Mouse (Mus musculus): ENCODE results near the gene Pdk2. TPM values are rescaled to one million over a fixed set of nuclear protein-coding genes. Genes with fewer than 3 reads are reported as not detected.
A peak's percentile ranks its signal among the peaks of the same experiment; 100 is the strongest.
"Not testable (repeated sequence)": the region's sequence is repeated elsewhere in the genome, so short reads cannot be mapped to it uniquely, and the experiment has no call there.

The Pdk2 gene
- total RNA-seq, 2 experiments from 2014 or later: 5.2 to 21.5 TPM

DNA sequence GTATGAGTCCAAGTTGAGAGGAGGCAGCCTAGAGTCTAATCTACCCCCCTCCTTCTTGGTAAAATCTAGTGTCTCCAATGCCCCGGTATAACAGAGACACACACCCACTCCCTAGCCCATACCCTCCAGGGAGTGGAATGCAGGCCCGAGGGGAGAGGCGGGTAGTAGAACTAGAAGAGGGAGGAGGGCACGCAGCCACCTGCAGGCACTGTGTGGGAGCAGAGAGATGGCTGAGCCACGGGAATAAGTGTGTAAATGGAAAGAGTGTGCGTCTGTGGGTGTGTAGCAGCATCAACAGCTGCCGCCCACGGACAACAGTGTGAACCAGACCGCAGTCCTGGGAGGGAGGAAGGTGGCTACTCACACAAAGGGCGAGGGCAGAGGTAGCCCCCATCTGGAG, 6.3 kb downstream of the Pdk2 start:
- no peak for ATAC-seq (replicated peaks; ENCODE audit: low FRiP score, low TSS enrichment, poor library complexity, severe bottlenecking)

DNA sequence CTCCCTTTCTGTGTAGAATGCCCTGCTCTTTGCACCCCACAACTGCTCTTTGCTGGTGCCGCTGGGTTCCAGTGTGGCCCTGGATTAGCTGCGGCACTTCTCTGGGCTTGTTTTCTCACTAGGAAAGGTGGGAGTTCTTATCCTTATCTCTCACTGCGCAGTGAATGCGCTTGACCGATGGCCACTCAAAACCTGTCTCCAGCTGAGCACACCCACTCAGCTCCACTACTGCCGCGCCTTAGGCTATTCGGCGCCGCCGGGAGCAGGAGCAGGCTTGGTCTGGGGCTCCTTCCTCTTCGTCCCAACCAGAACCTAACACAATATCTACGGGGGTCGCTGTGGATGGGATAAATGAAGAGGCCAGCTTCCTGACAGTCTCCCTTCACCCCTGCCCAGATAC, 7.5 kb downstream of the Pdk2 start:
- ATAC-seq (replicated peaks; ENCODE audit: low FRiP score, low TSS enrichment, poor library complexity, severe bottlenecking): no peak

DNA sequence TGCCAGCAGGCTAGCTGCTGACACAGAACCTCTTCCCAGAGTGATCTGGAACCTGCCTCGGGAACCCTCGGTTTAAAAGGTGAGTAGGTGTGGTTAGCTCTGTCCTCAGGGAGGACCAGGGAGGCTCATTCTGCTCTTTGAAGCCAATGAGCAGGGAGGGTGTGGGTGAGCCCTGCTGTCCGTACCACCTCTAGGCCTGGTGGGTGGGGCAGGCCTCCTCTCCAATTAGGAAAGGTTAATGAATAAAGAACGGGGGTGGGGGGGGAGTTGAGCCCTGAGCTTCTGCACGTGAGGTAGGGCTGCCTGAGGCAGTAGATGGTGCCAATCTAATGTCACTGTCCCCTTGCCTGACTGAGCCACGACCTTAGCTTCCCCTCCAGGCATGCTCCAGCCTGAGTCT, 8.2 kb downstream of the Pdk2 start:
- no peak for ATAC-seq (replicated peaks; ENCODE audit: low FRiP score, low TSS enrichment, poor library complexity, severe bottlenecking)

DNA sequence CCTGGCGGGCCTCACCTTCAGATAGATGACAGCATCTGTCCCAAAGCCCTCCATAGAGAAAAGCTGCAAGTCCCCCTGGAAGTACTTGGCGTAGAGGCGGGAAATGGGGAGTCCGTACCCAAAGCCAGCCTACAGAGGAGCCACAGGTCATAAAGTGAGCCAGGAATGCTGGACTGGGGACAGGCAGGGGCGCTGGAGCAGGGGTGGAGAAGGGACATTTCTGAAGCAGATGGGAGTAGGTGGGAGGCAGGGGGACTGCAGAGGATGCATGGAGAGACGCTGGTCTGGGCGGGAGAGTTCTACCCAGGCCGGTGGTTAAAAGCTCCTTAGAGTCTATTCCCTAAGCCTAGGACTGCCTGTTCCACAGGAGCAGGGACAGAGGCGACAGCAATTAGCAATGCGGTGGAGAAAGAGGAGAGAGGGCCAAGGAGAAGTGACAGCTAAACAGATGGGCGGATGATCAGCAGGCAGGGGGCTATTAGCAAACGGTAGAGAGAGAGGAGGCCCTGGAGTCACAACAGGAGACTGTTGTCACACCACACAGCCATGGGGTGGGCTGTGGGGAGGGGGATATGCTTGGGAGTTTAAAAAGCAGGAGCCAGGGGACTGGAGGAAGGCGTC, 13.2 kb downstream of the Pdk2 start:
- ATAC-seq (replicated peaks; ENCODE audit: low FRiP score, low TSS enrichment, poor library complexity, severe bottlenecking): no peak

GRCm38 (mm10) chr11:95026849-95027248, 14.3 kb downstream of the Pdk2 start:
- ATAC-seq (replicated peaks; ENCODE audit: low FRiP score, low TSS enrichment, poor library complexity, severe bottlenecking): no peak

DNA sequence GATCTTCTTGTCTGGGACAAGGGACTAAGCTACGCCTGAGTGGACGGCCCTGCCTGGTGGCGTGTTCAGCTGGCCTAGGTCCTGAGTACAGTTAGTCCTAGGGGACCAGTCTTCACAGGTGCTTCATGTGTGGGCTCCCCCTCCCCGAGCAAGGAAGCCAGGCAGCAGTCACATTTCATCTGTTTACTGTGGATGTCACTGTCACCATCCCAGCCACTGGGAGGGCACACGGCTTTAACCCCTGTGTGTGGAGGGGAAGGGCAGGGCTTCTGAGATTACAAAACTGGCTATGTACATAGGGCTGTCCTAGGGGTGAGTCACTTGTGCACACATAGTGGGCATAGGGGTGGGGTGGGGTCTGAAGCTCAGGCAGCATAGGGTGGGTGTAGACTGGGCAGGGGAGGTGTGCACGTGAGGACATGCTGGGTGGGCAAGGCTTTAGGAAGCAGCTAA, 15.0 kb downstream of the Pdk2 start:
- no peak for ATAC-seq (replicated peaks; ENCODE audit: low FRiP score, low TSS enrichment, poor library complexity, severe bottlenecking)

DNA sequence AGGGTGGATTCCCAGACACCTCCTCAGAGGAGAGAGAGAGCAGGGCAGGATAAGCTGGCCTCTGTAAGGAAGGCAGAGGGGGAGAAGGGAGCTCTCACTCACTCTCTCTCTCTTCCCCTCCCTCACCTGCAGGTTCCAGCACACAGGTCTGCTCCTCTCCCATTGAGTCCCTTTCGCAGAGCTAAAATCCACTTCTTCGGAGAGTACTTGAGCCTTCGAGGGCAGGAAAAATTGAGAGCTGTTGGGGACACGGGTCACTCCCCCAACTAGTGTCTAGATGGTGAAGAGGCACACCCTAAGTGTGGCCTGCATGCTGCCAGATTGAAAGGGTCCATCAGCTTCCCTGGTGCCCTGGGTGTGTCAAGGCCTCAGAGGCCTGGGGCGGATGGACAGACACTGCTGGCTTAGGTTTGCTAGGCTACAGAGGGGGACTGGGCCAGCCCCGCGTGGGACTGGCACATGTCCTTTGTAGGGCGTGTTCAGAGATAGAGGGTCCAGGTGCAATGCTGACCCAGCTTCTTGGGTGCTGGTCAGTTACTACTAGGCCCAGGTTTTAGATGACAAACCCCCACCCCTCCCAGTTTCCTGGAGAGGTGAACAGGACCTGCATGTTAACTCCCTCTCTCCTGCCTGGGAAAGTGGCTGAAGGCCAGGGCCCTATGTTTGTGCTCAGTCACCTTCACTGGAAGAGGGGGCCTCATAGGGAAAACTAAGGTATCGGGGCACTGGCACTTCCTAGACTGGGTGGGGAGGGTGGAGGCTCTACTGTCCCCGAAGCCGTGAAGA, 15.7 kb downstream of the Pdk2 start:
- ATAC-seq (replicated peaks; ENCODE audit: low FRiP score, low TSS enrichment, poor library complexity, severe bottlenecking): no peak

DNA sequence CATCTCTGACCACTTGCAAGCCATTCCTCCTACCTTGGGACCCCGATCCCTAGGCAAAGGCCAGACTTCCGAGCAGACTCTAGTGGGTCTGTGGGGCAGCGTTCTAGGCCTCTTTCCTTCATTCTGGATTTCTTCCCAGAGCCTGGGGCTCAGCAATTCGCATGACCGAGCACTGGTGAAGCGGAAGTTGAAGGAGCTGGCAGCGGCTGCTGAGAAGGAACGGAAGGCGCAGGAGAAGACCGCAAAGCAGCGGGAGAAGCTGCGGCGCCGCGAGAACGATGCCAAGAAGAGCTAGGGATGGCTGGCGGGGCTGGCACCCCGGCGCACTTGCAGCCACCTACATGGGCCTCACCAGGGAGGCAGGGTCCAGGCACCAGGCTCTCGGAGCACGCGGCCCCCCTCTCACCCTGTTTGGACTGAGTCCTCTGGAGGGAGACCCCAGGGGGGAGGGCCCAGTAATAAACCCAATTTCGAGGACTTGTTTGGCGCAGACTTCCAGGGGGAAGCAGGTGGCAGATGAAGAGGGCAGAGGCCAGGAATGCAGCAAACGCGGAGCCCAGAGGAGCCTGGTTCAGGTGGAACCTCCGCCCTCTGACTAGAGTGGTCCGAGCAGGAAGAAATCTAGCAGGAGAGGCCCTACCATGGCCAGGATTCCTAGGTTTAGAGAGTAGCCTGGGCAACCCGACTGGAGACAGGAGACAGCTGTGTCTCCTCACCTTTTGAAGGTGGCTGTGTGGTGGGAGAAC, 16.5 kb downstream of the Pdk2 start:
- ATAC-seq (replicated peaks; ENCODE audit: low FRiP score, low TSS enrichment, poor library complexity, severe bottlenecking): no peak

DNA sequence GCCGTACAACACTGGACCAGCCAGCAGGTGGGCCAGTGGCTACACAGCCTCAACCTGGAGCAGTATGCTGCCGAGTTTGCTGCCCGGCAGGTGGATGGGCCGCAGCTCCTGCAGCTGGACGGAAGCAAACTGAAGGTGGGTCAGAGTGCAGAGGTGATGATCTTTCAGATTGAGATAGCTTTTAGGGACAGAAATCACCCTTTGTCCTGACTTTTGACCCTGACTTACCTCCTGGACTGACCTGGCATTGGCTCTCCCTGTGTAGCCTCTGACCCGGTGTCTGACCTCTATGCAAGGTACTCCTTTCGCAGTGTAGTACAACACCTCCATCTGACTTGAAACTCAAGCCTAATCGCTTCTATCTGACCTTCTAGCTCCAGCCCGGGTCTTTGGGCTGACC, 17.7 kb downstream of the Pdk2 start:
- ATAC-seq (replicated peaks; ENCODE audit: low FRiP score, low TSS enrichment, poor library complexity, severe bottlenecking): no peak

DNA sequence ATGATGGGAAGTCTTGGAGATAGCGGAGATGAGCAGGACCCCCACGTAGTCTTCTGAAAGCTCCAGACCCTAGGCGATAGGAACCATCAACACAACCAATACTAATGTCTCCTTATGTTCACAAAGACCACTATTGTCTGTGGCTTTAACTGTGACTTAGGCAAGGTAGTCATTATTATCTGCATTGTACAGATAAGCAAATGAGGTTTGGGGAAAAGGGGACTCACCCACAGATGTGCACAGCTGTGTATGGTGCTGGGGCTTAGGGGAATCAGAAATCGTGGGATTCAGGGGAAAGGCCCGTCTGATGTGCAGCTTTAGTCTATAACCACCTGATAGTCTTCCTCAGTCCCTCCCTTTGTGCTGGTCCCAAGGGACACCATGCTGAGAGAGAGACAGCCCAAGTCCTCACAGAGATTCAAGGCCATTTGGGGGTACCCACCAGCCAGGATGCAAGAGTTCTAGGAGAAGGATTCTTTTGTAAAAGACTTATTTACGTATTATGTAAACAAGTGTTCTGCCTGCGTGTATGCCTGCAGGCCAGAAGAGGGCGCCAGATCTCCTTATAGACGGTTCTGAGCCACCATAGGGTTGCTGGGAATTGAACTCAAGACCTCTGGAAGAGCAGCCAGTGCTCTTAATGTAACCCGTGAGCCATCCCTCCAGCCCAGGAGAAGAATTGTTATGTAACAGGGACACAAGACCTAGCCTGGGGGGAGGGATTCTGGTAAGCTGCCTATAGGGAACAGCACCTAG, 18.7 kb downstream of the Pdk2 start:
- ATAC-seq (replicated peaks; ENCODE audit: low FRiP score, low TSS enrichment, poor library complexity, severe bottlenecking): no peak

DNA sequence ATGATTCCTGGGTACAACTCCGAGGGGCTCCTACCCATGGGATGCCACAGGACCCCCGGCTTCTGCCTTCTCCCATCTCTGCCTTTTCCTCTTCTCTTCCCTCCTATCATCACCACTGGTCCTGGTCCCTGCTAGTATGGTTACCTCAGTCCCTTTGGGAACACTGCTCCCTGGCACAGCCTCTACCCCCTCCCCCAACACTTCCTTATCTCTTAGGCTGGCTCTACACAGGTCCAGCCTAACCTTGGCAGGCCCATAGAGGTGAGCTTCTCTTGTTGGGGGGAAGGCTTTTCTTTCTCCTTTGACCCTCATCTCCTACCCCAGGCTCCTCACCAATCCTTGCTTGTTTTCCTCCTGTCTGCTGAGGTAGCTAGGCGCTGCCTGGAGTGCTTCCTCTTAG, 25.7 kb downstream of the Pdk2 start:
- ATAC-seq (replicated peaks; ENCODE audit: low FRiP score, low TSS enrichment, poor library complexity, severe bottlenecking): no peak

GRCm38 (mm10) chr11:95012487-95012886, 28.7 kb downstream of the Pdk2 start:
- no peak for ATAC-seq (replicated peaks; ENCODE audit: low FRiP score, low TSS enrichment, poor library complexity, severe bottlenecking)

DNA sequence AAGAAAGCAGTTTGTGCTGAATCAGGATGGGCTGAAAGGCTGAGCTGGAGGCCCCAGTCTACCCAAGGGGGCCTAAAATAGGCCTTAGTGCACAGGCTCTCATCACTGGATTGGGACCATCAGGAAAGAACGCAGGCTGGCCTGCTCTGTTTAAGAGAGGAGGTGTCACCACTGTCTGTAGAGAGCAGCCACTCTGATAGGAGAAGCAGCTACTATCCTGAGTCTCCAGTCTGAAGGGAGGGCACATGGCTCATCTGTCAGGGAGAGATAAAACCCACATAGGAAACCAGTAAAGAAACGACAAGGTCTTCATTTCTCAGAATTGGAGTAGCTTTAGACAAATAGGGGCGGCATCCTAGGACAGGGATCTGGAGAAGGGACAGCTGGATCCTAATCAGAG, 29.1 kb downstream of the Pdk2 start:
- ATAC-seq (replicated peaks; ENCODE audit: low FRiP score, low TSS enrichment, poor library complexity, severe bottlenecking): peak; percentile 91

GRCm38 (mm10) chr11:95011416-95011815, 29.7 kb downstream of the Pdk2 start:
- ATAC-seq (replicated peaks; ENCODE audit: low FRiP score, low TSS enrichment, poor library complexity, severe bottlenecking): no peak

- not testable (repeated sequence) for ATAC-seq (replicated peaks; ENCODE audit: low FRiP score, low TSS enrichment, poor library complexity, severe bottlenecking)
These were observed 30.2 kb downstream of the Pdk2 start for GRCm38 (mm10) chr11:95010841-95011403.

DNA sequence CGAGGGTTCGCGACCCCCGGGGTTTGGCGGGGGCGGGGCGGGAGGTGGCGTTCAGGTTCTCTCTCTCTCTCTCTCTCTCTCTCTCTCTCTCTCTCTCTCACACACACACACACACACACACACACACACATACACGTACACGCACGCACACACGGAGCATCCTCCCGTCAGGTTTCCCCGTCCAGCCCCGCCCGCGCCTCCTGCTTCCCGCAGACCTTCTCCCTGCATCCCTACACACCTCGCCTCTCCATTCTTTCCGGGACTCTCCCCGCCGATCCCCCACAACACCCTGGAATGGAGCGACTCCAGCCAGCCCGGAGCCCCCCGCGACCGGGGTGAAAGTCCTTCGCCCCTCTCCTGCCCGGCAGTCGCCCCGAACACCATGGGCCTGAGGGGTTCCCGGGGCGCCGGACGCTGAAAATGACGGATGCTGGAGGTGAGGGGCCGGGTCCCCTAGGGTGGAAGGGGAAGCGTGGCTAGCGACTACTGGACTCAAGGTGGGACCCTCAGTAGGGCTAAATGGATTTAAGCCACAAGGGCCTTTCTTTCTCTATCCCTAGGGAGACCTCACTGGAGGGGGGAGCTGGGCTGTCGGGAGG, 30.9 kb downstream of the Pdk2 start:
- ATAC-seq (replicated peaks; ENCODE audit: low FRiP score, low TSS enrichment, poor library complexity, severe bottlenecking): no peak

GRCm38 (mm10) chr11:95009629-95010014, 31.5 kb downstream of the Pdk2 start, which contains the start of gene Samd14:
Gene Samd14, plus strand, starts transcription at chr11:95009879.
- peak; percentile 20; the same call in 1 of the 2 replicates for ATAC-seq (replicated peaks; ENCODE audit: low FRiP score, low TSS enrichment, poor library complexity, severe bottlenecking)

GRCm38 (mm10) chr11:95008661-95009628, 32.2 kb downstream of the Pdk2 start:
- 0 out of 2 replicates have a peak, but pooled peaks have one; percentile 3 for ATAC-seq (replicated peaks; ENCODE audit: low FRiP score, low TSS enrichment, poor library complexity, severe bottlenecking)
